Mouse (Mus musculus) CH12.LX (cell line): ENCODE measurements around the gene Ccdc6. TPM values are rescaled to one million over a fixed set of nuclear protein-coding genes. Genes with fewer than 3 reads are reported as not detected.

Experiments
- DNase-seq: peaks from one replicate; pipeline ENCODE4 v3.0.0-alpha.2; 2013; ENCODE audit errors: extremely low read depth
- H3K27ac ChIP-seq: 2 replicates; pipeline ENCODE4 v1.5.1; 2012; ENCODE audit warnings: low read depth, mild to moderate bottlenecking, control low read depth, moderate library complexity; ENCODE audit not compliant: insufficient read depth
- H3K27me3 ChIP-seq: replicated peaks from 2 replicates; pipeline ENCODE3; 2012; ENCODE audit warnings: inconsistent platforms
- H3K36me3 ChIP-seq, 2 experiments: replicated peaks in 1 of 2; 2 replicates each; pipeline versions ENCODE3 to v1.6.1; 2012; ENCODE audit warnings: inconsistent platforms in 1 of 2, low read length in 1 of 2, mild to moderate bottlenecking in 1 of 2, mixed read lengths in 1 of 2, moderate library complexity in 1 of 2; ENCODE audit not compliant: control insufficient read depth in 1 of 2, insufficient read depth in 1 of 2
- H3K4me1 ChIP-seq, 2 experiments: 2 replicates each; pipeline ENCODE4 v1.6.1; 2012; ENCODE audit warnings: inconsistent platforms in 1 of 2, moderate library complexity in 1 of 2; ENCODE audit not compliant: insufficient read depth in 2 of 2, control insufficient read depth in 1 of 2
- H3K4me2 ChIP-seq: 2 replicates; pipeline ENCODE4 v1.6.1; 2012; ENCODE audit warnings: low read depth, mild to moderate bottlenecking, control low read depth; ENCODE audit not compliant: poor library complexity, insufficient read depth, severe bottlenecking
- H3K4me3 ChIP-seq, 3 experiments: fragments of 150-350 bp in 1 of 3; sonication (generic) in 1 of 3; replicated peaks in 1 of 3; 2 replicates each; pipeline versions ENCODE3 to v1.5.1; 2011 to 2012; ENCODE audit warnings: low read depth in 2 of 3, low read length in 2 of 3, mild to moderate bottlenecking in 2 of 3, moderate library complexity in 2 of 3, control low read depth in 1 of 3, improper control_type of control experiment in 1 of 3, inconsistent platforms in 1 of 3, mixed read lengths in 1 of 3; ENCODE audit not compliant: poor library complexity in 1 of 3
- H3K79me2 ChIP-seq: replicated peaks from 2 replicates; pipeline ENCODE4 v1.6.1; 2012; ENCODE audit warnings: mild to moderate bottlenecking, moderate library complexity; ENCODE audit not compliant: control insufficient read depth, poor library complexity, insufficient read depth, severe bottlenecking; ENCODE audit errors: extremely low read depth
- H3K9ac ChIP-seq: 2 replicates; pipeline ENCODE4 v1.6.1; 2012; ENCODE audit warnings: low read depth, mild to moderate bottlenecking, control low read depth, moderate library complexity; ENCODE audit not compliant: insufficient read depth
- H3K9me3 ChIP-seq: replicated peaks from 2 replicates; pipeline ENCODE3; 2012; ENCODE audit warnings: low read length, inconsistent platforms, mixed read lengths
- CHD2 ChIP-seq: IDR thresholded peaks from 2 replicates; pipeline ENCODE4 v1.6.1; 2011; ENCODE audit warnings: low read length, improper control_type of control experiment
- CTCF ChIP-seq, 2 experiments: IDR thresholded peaks in 1 of 2; conservative IDR thresholded peaks in 1 of 2; 2 replicates each; pipeline ENCODE4 v1.5.1; 2011 to 2012; ENCODE audit warnings: low read depth in 2 of 2, low read length in 2 of 2, improper control_type of control experiment in 1 of 2, inconsistent platforms in 1 of 2, mild to moderate bottlenecking in 1 of 2, moderate library complexity in 1 of 2
- E2F4 ChIP-seq: IDR thresholded peaks from 2 replicates; pipeline ENCODE4 v1.6.1; 2011; ENCODE audit warnings: low read depth, low read length, improper control_type of control experiment; ENCODE audit not compliant: insufficient replicate concordance
- ELF1 ChIP-seq: IDR thresholded peaks from 2 replicates; pipeline ENCODE4 v1.6.1; 2014; ENCODE audit warnings: low read depth, mild to moderate bottlenecking, inconsistent platforms, low read length, improper control_type of control experiment
- ETS1 ChIP-seq: conservative IDR thresholded peaks from 2 replicates; pipeline ENCODE4 v1.6.1; 2012; ENCODE audit warnings: low read depth, mild to moderate bottlenecking, inconsistent platforms, low read length, improper control_type of control experiment, moderate library complexity
- GABPA ChIP-seq: IDR thresholded peaks from 2 replicates; pipeline ENCODE4 v1.6.1; 2012; ENCODE audit warnings: low read depth, low read length, improper control_type of control experiment, inconsistent platforms; ENCODE audit not compliant: insufficient replicate concordance
- HCFC1 ChIP-seq: IDR thresholded peaks from 2 replicates; pipeline ENCODE4 v1.6.1; 2012; ENCODE audit warnings: low read depth, mild to moderate bottlenecking, inconsistent platforms, low read length, improper control_type of control experiment
- IRF4 ChIP-seq: IDR thresholded peaks from 2 replicates; pipeline ENCODE4 v1.6.1; 2014; ENCODE audit warnings: low read depth, mild to moderate bottlenecking, inconsistent platforms, low read length, improper control_type of control experiment
- MAFK ChIP-seq: IDR thresholded peaks from 2 replicates; pipeline ENCODE4 v1.6.1; 2011; ENCODE audit warnings: low read length, improper control_type of control experiment; ENCODE audit not compliant: insufficient replicate concordance
- MAZ ChIP-seq: IDR thresholded peaks from 2 replicates; pipeline ENCODE4 v1.6.1; 2012; ENCODE audit warnings: low read depth, mild to moderate bottlenecking, inconsistent platforms, low read length, improper control_type of control experiment, moderate library complexity
- MXI1 ChIP-seq: IDR thresholded peaks from 2 replicates; pipeline ENCODE4 v1.6.1; 2011; ENCODE audit warnings: mild to moderate bottlenecking, low read depth, low read length, improper control_type of control experiment
- MYC ChIP-seq: IDR thresholded peaks from 2 replicates; pipeline ENCODE4 v1.6.1; 2011; ENCODE audit warnings: low read depth, mild to moderate bottlenecking, improper control_type of control experiment, low read length
- NRF1 ChIP-seq: IDR thresholded peaks from 2 replicates; pipeline ENCODE4 v1.6.1; 2014; ENCODE audit warnings: low read depth, mild to moderate bottlenecking, inconsistent platforms, low read length, improper control_type of control experiment, moderate library complexity
- POLR2AphosphoS2 ChIP-seq: IDR thresholded peaks from 2 replicates; pipeline ENCODE4 v1.6.1; 2011; ENCODE audit warnings: low read depth, low read length, improper control_type of control experiment
- RAD21 ChIP-seq: IDR thresholded peaks from 2 replicates; pipeline ENCODE4 v1.6.1; 2011; ENCODE audit warnings: low read depth, mild to moderate bottlenecking, low read length, improper control_type of control experiment, moderate library complexity
- RCOR1 ChIP-seq: conservative IDR thresholded peaks from 2 replicates; pipeline ENCODE4 v1.6.1; 2012; ENCODE audit warnings: low read depth, mild to moderate bottlenecking, inconsistent platforms, low read length, improper control_type of control experiment
- SIN3A ChIP-seq: IDR thresholded peaks from 2 replicates; pipeline ENCODE4 v1.6.1; 2012; ENCODE audit warnings: low read length, improper control_type of control experiment, inconsistent platforms
- TBP ChIP-seq: conservative IDR thresholded peaks from 2 replicates; pipeline ENCODE4 v1.6.1; 2011; ENCODE audit warnings: low read depth, low read length, improper control_type of control experiment
- UBTF ChIP-seq: IDR thresholded peaks from 2 replicates; pipeline ENCODE4 v1.6.1; 2012; ENCODE audit warnings: low read depth, mild to moderate bottlenecking, inconsistent platforms, low read length, improper control_type of control experiment, moderate library complexity
- ZNF384 ChIP-seq: IDR thresholded peaks from 2 replicates; pipeline ENCODE4 v1.6.1; 2012; ENCODE audit warnings: low read depth, low read length, improper control_type of control experiment, inconsistent platforms
- dilution Hi-C: fragments of 300-500 bp; cut with MboI; formaldehyde crosslinking; loops from 2 replicates; pipeline ENCODE4 v1.14.3; 2020; ENCODE audit warnings: low sequenced_read_pairs; ENCODE audit not compliant: extremely low pct_unique_long_range_greater_than_20kb, extremely low pct_ligation_motif_present
- in situ Hi-C: fragments of 300-500 bp; cut with MboI; formaldehyde crosslinking; loops from 3 replicates; pipeline ENCODE4 v1.14.3; 2019; ENCODE audit warnings: low sequenced_read_pairs, low pct_ligation_motif_present, low pct_unique_long_range_greater_than_20kb, mixed read lengths
- polyA plus RNA-seq: library from polyadenylated mRNA; unstranded; fragments of >175 nt; gene quantifications from 2 replicates; pipeline ENCODE4 v1.2.1, GENCODE M21; 2012; ENCODE audit warnings: low read depth; ENCODE audit not compliant: insufficient read length
- total RNA-seq, 2 experiments: library from RNA; depleted of rRNA; stranded (reverse); fragments of 300-350 nt in 1 of 2; fragments of >200 nt in 1 of 2; gene quantifications; 2 replicates each; pipeline ENCODE4 v1.2.3; 2012 to 2014

Gene Ccdc6
- total and polyA plus RNA-seq, 3 experiments = 19.7 to 36.7 (median 33.5) TPM

DNA sequence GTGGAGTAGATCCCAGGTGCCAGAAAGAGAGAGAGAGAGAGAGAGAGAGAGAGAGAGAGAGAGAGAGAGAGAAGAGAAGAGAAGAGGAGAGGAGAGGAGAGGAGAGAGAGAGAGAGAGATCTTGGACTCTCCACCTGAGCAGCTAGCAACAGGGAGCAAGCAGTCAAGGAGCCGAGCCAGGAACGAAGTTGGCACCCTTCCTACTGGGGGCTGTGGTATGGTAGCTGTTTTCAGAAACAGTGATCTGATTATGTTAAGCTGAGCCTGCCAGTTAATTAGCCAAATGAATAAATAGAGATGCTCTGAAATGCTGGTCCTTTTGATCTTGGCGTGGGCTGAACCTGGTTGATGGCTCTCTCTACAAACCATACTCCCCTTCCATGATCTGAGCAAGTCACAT, 31.7 kb upstream of the Ccdc6 start:
- dilution Hi-C loops = no loop called here
- peaks cover 10% of the 10 kb centered on the region for H3K27me3 ChIP-seq
- peaks cover 6% of the 10 kb centered on the region for H3K9me3 ChIP-seq
- no peaks in the 10 kb centered on the region for H3K79me2 ChIP-seq
- TF ChIP-seq ZNF384 (no peak), MYC (no peak), RAD21 (no peak), MXI1 (no peak), MAZ (no peak), IRF4 (no peak), ETS1 (no peak), POLR2AphosphoS2 (no peak), MAFK (no peak), ELF1 (no peak), HCFC1 (no peak), NRF1 (no peak), CTCF (conservative IDR thresholded peaks at IDR 0.05 in 1 of 2, IDR thresholded peaks at IDR 0.05 in 1 of 2; ENCODE audit: low read depth in 2 of 2, low read length in 2 of 2) (no peak), GABPA (no peak)
- no peak overlapping the region for H3K4me3 ChIP-seq
- H3K4me2 ChIP-seq = no peak overlapping the region
- DNase-seq = no peak
- H3K4me1 ChIP-seq = peaks cover 0 to 9% of the 10 kb centered on the region in 2 experiments; a peak in 2 of 4 replicates
- H3K9ac ChIP-seq = no peak overlapping the region
- in situ Hi-C loops = no loop called here
- H3K27ac ChIP-seq = no peak overlapping the region
- no peaks in the 10 kb centered on the region for H3K36me3 ChIP-seq

DNA sequence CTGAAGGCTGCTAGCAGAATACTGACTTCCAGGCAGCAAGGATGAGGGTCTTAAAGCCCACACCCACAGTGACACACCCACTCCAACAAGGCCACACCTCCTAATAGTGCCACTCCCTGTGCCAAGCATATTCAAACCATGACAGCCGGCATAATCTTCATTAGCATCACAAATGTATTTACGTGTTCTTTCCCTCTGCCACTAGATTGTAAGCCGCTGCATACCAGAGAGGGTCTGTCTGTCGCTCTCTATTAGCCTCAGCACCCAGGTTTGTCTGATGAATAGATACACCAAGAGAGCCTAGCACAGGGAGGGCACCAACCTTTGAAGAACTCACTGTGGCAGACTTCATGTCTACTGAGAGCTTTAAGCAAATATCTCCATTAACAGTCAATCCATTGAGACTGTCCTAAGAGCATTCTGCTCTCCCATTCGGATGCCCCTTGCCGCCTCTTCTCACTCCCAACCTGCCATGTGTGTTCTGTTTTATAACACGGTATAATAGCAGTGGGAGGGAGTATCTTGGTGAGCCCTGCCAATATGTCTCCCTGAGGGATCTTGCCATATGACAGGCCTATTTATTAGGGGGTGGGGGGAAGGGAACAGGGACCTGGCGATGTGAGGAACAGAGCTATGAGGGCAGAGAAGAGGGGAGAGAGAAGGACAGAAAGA, 30.3 kb upstream of the Ccdc6 start:
- no peak for DNase-seq
- TF ChIP-seq RCOR1 (no peak), SIN3A (no peak), ELF1 (no peak), CHD2 (no peak), ZNF384 (no peak), TBP (no peak), UBTF (no peak), E2F4 (no peak)
- TF ChIP-seq, all 38 proteins: peak for 0
- H3K4me1 ChIP-seq = no peaks in the 10 kb centered on the region
- H3K4me2 ChIP-seq = no peak overlapping the region
- no peak overlapping the region for H3K9ac ChIP-seq
- H3K27me3 ChIP-seq = peaks cover 10% of the 10 kb centered on the region
- no peak overlapping the region for H3K4me3 ChIP-seq
- no peaks in the 10 kb centered on the region for H3K79me2 ChIP-seq
- H3K9me3 ChIP-seq = peaks cover 9% of the 10 kb centered on the region
- dilution Hi-C loops (no loop called here), in situ Hi-C loops (no loop called here)
- no peak overlapping the region for H3K27ac ChIP-seq
- H3K36me3 ChIP-seq = no peaks in the 10 kb centered on the region
